Mouse (Mus musculus): ENCODE results near the gene 1110057P08Rik.
"Not testable (repeated sequence)": the region's sequence is repeated elsewhere in the genome, so short reads cannot be mapped to it uniquely, and the experiment has no call there.

1110057P08Rik gene

DNA sequence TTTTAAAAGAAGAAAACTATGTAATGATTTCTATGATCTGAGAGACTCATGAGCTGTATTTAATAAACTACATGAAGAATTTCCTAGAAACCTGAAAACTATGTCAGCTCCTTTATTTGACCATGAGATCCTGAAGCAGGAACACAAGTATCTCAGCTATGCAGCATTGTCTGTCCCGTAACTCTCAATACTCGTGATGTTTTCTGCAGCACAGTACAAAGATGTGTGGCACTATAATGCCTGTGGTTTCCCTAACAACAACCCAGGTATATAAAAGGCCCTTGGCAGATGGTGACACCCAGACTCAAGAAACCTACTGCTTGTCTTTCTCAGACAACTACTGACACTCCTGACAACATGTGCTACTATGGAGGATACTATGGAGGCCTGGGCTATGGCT lies at the start of gene 1110057P08Rik:
TSS of gene 1110057P08Rik (plus strand) at position 301 of the 400 bp plus-strand sequence.
- DNase-seq (ENCODE audit: low read depth, low spot score): no peak

DNA sequence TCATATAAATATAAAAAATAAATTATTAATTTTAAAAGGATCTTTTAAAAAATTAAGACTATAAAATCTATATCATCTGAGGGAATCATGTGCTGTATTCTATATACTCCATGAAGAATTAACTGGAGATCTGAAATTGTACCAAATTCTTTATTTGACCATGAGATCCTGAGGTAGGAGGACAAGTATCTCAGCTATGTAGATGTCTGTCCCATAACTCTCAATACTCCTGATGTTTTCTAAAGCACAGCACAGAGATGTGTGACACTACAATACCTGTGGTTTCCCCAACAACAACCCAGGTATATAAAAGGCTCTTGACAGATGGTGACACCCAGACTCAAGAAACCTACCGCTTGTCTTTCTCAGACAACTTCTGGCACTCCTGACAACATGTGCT lies 34.0 kb upstream of the 1110057P08Rik start, which contains the start of gene Gm6358:
TSS of gene Gm6358 (plus strand) at position 301 of the 400 bp plus-strand sequence.
- DNase-seq (ENCODE audit: low read depth, low spot score): no peak

DNA sequence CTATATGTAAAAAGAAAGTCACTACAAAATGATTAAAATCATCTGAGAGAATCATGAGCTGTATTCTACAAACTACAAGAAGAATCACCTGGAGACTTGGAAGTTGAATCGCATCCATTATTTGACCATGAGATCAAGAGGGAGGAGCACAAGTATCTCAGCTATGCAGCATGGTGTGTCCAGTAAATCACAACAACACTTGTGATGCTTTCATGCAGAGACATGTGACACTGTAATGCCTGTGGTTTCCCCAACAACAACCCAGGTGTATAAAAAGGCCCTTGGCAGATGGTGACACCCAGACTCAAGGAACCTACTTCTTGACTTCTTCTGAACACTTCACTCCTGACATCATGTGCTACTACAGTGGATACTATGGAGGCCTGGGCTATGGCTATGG lies 23.7 kb upstream of the 1110057P08Rik start, which contains the start of gene Gm10061:
TSS of gene Gm10061 (plus strand) at position 301 of the 400 bp plus-strand sequence.
- no peak for DNase-seq (ENCODE audit: low read depth, low spot score)

DNA sequence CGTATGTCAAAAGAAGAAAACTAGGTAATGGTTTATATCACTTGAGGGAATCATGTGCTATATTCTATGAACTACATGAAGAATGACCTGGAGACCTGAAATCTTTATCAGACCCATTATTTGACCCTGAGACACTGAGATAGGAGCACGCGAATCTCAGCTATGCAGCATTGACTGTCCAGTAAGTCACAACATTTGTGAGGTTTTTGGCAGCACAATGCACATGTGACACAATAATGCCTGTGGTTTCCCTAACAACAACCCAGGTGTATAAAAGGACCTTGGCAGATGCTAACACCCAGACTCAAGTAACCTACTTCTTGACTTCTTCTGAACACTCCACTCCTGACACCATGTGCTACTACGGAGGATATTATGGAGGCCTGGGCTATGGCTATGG lies 16.9 kb upstream of the 1110057P08Rik start, which contains the start of gene Gm9789:
TSS of gene Gm9789 (plus strand) at position 301 of the 400 bp plus-strand sequence.
- DNase-seq (ENCODE audit: low read depth, low spot score): no peak

DNA sequence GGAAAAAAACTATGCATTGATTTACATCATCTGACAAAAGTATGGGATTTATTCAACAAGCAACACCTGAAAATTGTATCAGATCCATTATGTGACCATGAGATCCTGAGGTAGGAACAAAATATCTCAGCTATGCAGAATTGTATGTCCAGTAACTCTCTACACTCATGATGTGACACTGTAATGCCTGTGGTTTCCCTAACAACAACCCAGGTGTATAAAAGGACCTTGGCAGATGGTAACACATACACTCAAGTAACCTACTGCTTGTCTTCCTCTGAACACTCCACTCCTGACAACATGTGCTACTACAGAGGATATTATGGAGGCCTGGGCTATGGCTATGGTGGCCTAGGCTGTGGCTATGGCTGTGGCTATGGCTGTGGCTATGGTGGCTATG lies 5.3 kb upstream of the 1110057P08Rik start, which contains the start of gene Gm7735:
TSS of gene Gm7735 (plus strand) at position 301 of the 400 bp plus-strand sequence.
- not testable (repeated sequence) for DNase-seq (ENCODE audit: low read depth, low spot score)

DNA sequence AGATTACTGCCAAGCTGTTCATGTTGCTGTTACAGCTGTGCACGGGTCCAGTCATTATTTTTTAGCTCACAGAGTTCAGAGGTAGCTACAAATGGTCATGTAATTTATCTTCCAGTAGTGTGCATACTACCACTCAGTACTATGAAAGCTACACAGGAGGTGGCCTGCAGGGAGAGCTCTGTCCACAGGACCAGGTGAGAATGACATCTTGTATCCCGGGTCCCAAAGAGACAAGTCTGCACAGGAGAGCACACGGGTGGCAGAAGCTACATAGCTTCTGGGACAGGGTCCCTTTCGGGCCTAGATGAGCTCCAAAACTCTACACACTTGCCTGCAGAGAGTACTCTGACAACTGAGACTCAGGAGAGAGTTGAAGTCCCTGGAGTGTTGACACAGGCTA lies 14.1 kb downstream of the 1110057P08Rik start:
- DNase-seq (ENCODE audit: low read depth, low spot score): no peak

DNA sequence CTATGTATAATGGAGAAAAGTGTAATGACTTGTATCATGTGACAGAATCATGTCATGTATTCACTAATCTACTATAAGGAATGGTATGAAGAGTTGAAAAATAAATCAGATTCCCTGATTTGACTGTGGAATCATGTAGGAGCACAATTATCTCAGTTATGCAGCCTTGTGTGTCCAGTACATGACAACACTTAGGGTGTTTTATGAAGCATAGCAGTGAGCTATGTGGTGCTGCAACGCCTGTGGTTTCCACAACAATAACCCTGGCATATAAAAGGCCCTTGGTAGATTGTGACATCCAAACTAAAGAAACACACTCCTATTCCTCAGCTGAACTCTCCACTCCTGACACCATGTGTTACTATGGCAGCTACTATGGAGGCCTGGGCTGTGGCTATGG lies 31.0 kb downstream of the 1110057P08Rik start, which contains the start of gene Krtap20-2:
TSS of gene Krtap20-2 (plus strand) at position 301 of the 400 bp plus-strand sequence.
- DNase-seq (ENCODE audit: low read depth, low spot score): no peak
